Mouse (Mus musculus): ENCODE measurements around the gene Rc3h1. TPM values are rescaled to one million over a fixed set of nuclear protein-coding genes. Genes with fewer than 3 reads are reported as not detected.
"Not testable (repeated sequence)": the region's sequence is repeated elsewhere in the genome, so short reads cannot be mapped to it uniquely, and the experiment has no call there.

Gene Rc3h1
- polyA plus RNA-seq, 1 experiment from 2014 or later = 9.3 TPM

GRCm38 (mm10) chr1:160881378-160881777 lies 24.8 kb upstream of the Rc3h1 start:
- H3K27ac ChIP-seq (ENCODE audit: low read depth, low read length); H3K4me1 ChIP-seq (ENCODE audit: control insufficient read depth, insufficient read depth, low read length); H3K4me2 ChIP-seq; H3K4me3 ChIP-seq (ENCODE audit: low read depth, low read length); H3K9ac ChIP-seq (ENCODE audit: low read depth, low read length); ATAC-seq (replicated peaks; ENCODE audit: insufficient number of reproducible peaks, low FRiP score, low TSS enrichment); H3K9me3 ChIP-seq (replicated peaks; ENCODE audit: control insufficient read depth, low read length); H3K36me3 ChIP-seq (ENCODE audit: control insufficient read depth, insufficient read depth, low read length); H3K27me3 ChIP-seq (ENCODE audit: control insufficient read depth, insufficient read depth, low read length): not testable (repeated sequence)
- WGBS (ENCODE audit: insufficient replicate concordance) = 83% methylated on average over 1 of the region's 1 CpGs

- Histone ChIP-seq H3K4me1 (ENCODE audit: control insufficient read depth, insufficient read depth, low read length) (no peaks in the 10 kb centered on the region; the same call in 1 of the 2 replicates), H3K36me3 (ENCODE audit: control insufficient read depth, insufficient read depth, low read length) (no peaks in the 10 kb centered on the region), H3K4me2 (no peak overlapping the region), H3K9ac (ENCODE audit: low read depth, low read length) (no peak overlapping the region), H3K27ac (ENCODE audit: low read depth, low read length) (no peak overlapping the region), H3K9me3 (replicated peaks; ENCODE audit: control insufficient read depth, low read length) (no peaks in the 10 kb centered on the region), H3K4me3 (ENCODE audit: low read depth, low read length) (no peak overlapping the region), H3K27me3 (ENCODE audit: control insufficient read depth, insufficient read depth, low read length) (no peaks in the 10 kb centered on the region)
- no peak for ATAC-seq (replicated peaks; ENCODE audit: insufficient number of reproducible peaks, low FRiP score, low TSS enrichment)
- 64% methylated on average over 3 of the region's 3 CpGs for WGBS (ENCODE audit: insufficient replicate concordance)
Observed at GRCm38 (mm10) chr1:160881968-160882367, 24.2 kb upstream of the Rc3h1 start.

GRCm38 (mm10) chr1:160884273-160884672 lies 21.9 kb upstream of the Rc3h1 start:
- no peaks in the 10 kb centered on the region for H3K27me3 ChIP-seq (ENCODE audit: control insufficient read depth, insufficient read depth, low read length)
- no peaks in the 10 kb centered on the region for H3K4me1 ChIP-seq (ENCODE audit: control insufficient read depth, insufficient read depth, low read length)
- WGBS (ENCODE audit: insufficient replicate concordance) = 73% methylated on average over 3 of the region's 3 CpGs
- no peak overlapping the region for H3K27ac ChIP-seq (ENCODE audit: low read depth, low read length)
- H3K4me2 ChIP-seq = no peak overlapping the region
- H3K36me3 ChIP-seq (ENCODE audit: control insufficient read depth, insufficient read depth, low read length) = no peaks in the 10 kb centered on the region
- no peak overlapping the region for H3K4me3 ChIP-seq (ENCODE audit: low read depth, low read length)
- no peak for ATAC-seq (replicated peaks; ENCODE audit: insufficient number of reproducible peaks, low FRiP score, low TSS enrichment)
- H3K9ac ChIP-seq (ENCODE audit: low read depth, low read length) = no peak overlapping the region
- no peaks in the 10 kb centered on the region for H3K9me3 ChIP-seq (replicated peaks; ENCODE audit: control insufficient read depth, low read length)

- Histone ChIP-seq H3K4me1 (ENCODE audit: control insufficient read depth, insufficient read depth, low read length) (no peaks in the 10 kb centered on the region), H3K36me3 (ENCODE audit: control insufficient read depth, insufficient read depth, low read length) (no peaks in the 10 kb centered on the region), H3K4me2 (no peak overlapping the region), H3K9me3 (replicated peaks; ENCODE audit: control insufficient read depth, low read length) (no peaks in the 10 kb centered on the region), H3K27ac (ENCODE audit: low read depth, low read length) (no peak overlapping the region), H3K9ac (ENCODE audit: low read depth, low read length) (no peak overlapping the region), H3K27me3 (ENCODE audit: control insufficient read depth, insufficient read depth, low read length) (no peaks in the 10 kb centered on the region), H3K4me3 (ENCODE audit: low read depth, low read length) (no peak overlapping the region)
- ATAC-seq (replicated peaks; ENCODE audit: insufficient number of reproducible peaks, low FRiP score, low TSS enrichment) = no peak
- 59% methylated on average over 2 of the region's 2 CpGs for WGBS (ENCODE audit: insufficient replicate concordance)
Observed at GRCm38 (mm10) chr1:160884993-160885392, 21.2 kb upstream of the Rc3h1 start.

GRCm38 (mm10) chr1:160899701-160900100 lies 6.5 kb upstream of the Rc3h1 start:
- H3K9ac ChIP-seq (ENCODE audit: low read depth, low read length) = no peak overlapping the region
- peak overlapping the region; percentile 16; the same call in 1 of the 2 replicates for H3K4me2 ChIP-seq
- peaks cover 7% of the 10 kb centered on the region for H3K4me1 ChIP-seq (ENCODE audit: control insufficient read depth, insufficient read depth, low read length)
- peak; percentile 71; the same call in 1 of the 2 replicates for ATAC-seq (replicated peaks; ENCODE audit: insufficient number of reproducible peaks, low FRiP score, low TSS enrichment)
- 22% methylated on average over 10 of the region's 10 CpGs for WGBS (ENCODE audit: insufficient replicate concordance)
- no peaks in the 10 kb centered on the region for H3K9me3 ChIP-seq (replicated peaks; ENCODE audit: control insufficient read depth, low read length)
- H3K4me3 ChIP-seq (ENCODE audit: low read depth, low read length) = no peak overlapping the region
- no peaks in the 10 kb centered on the region for H3K27me3 ChIP-seq (ENCODE audit: control insufficient read depth, insufficient read depth, low read length)
- no peaks in the 10 kb centered on the region for H3K36me3 ChIP-seq (ENCODE audit: control insufficient read depth, insufficient read depth, low read length)
- H3K27ac ChIP-seq (ENCODE audit: low read depth, low read length) = peak overlapping the region; percentile 76

GRCm38 (mm10) chr1:160904047-160904446 lies 2.2 kb upstream of the Rc3h1 start:
- peak overlapping the region; percentile 1; the same call in 1 of the 2 replicates for H3K27ac ChIP-seq (ENCODE audit: low read depth, low read length)
- no peaks in the 10 kb centered on the region for H3K36me3 ChIP-seq (ENCODE audit: control insufficient read depth, insufficient read depth, low read length)
- H3K9me3 ChIP-seq (replicated peaks; ENCODE audit: control insufficient read depth, low read length) = no peaks in the 10 kb centered on the region
- H3K9ac ChIP-seq (ENCODE audit: low read depth, low read length) = no peak overlapping the region
- ATAC-seq (replicated peaks; ENCODE audit: insufficient number of reproducible peaks, low FRiP score, low TSS enrichment) = no peak
- 10% methylated on average over 4 of the region's 4 CpGs for WGBS (ENCODE audit: insufficient replicate concordance)
- H3K4me2 ChIP-seq = no peak overlapping the region
- peaks cover 12% of the 10 kb centered on the region for H3K4me1 ChIP-seq (ENCODE audit: control insufficient read depth, insufficient read depth, low read length)
- H3K27me3 ChIP-seq (ENCODE audit: control insufficient read depth, insufficient read depth, low read length) = no peaks in the 10 kb centered on the region
- no peak overlapping the region for H3K4me3 ChIP-seq (ENCODE audit: low read depth, low read length)

- Histone ChIP-seq H3K9ac (ENCODE audit: low read depth, low read length) (peak overlapping the region; percentile 97), H3K27ac (ENCODE audit: low read depth, low read length) (peak overlapping the region; percentile 94), H3K4me2 (peak overlapping the region; percentile 59), H3K27me3 (ENCODE audit: control insufficient read depth, insufficient read depth, low read length) (no peaks in the 10 kb centered on the region), H3K36me3 (ENCODE audit: control insufficient read depth, insufficient read depth, low read length) (no peaks in the 10 kb centered on the region), H3K4me3 (ENCODE audit: low read depth, low read length) (peak overlapping the region; percentile 88), H3K9me3 (replicated peaks; ENCODE audit: control insufficient read depth, low read length) (no peaks in the 10 kb centered on the region), H3K4me1 (ENCODE audit: control insufficient read depth, insufficient read depth, low read length) (peaks cover 8% of the 10 kb centered on the region)
- under 1% methylated on average over 49 of the region's 67 CpGs for WGBS (ENCODE audit: insufficient replicate concordance)
- peak; percentile 78 for ATAC-seq (replicated peaks; ENCODE audit: insufficient number of reproducible peaks, low FRiP score, low TSS enrichment)
Observed at GRCm38 (mm10) chr1:160906558-160907481, 602 bp downstream of the Rc3h1 start.

- 95% methylated on average over 1 of the region's 1 CpGs for WGBS (ENCODE audit: insufficient replicate concordance)
- H3K27me3 ChIP-seq (ENCODE audit: control insufficient read depth, insufficient read depth, low read length) = no peaks in the 10 kb centered on the region
- no peaks in the 10 kb centered on the region for H3K36me3 ChIP-seq (ENCODE audit: control insufficient read depth, insufficient read depth, low read length)
- H3K4me2 ChIP-seq = no peak overlapping the region
- H3K4me3 ChIP-seq (ENCODE audit: low read depth, low read length) = no peak overlapping the region
- H3K9me3 ChIP-seq (replicated peaks; ENCODE audit: control insufficient read depth, low read length) = no peaks in the 10 kb centered on the region
- ATAC-seq (replicated peaks; ENCODE audit: insufficient number of reproducible peaks, low FRiP score, low TSS enrichment) = no peak
- H3K4me1 ChIP-seq (ENCODE audit: control insufficient read depth, insufficient read depth, low read length) = peaks cover 8% of the 10 kb centered on the region
- H3K9ac ChIP-seq (ENCODE audit: low read depth, low read length) = no peak overlapping the region
- H3K27ac ChIP-seq (ENCODE audit: low read depth, low read length) = no peak overlapping the region
Observed at GRCm38 (mm10) chr1:160910176-160910575, 4.0 kb downstream of the Rc3h1 start.

- H3K27me3 ChIP-seq (ENCODE audit: control insufficient read depth, insufficient read depth, low read length) = no peaks in the 10 kb centered on the region
- 83% methylated on average over 1 of the region's 1 CpGs for WGBS (ENCODE audit: insufficient replicate concordance)
- H3K4me3 ChIP-seq (ENCODE audit: low read depth, low read length) = no peak overlapping the region
- H3K4me1 ChIP-seq (ENCODE audit: control insufficient read depth, insufficient read depth, low read length) = peaks cover 8% of the 10 kb centered on the region
- ATAC-seq (replicated peaks; ENCODE audit: insufficient number of reproducible peaks, low FRiP score, low TSS enrichment) = no peak
- no peaks in the 10 kb centered on the region for H3K36me3 ChIP-seq (ENCODE audit: control insufficient read depth, insufficient read depth, low read length)
- no peak overlapping the region for H3K4me2 ChIP-seq
- no peak overlapping the region for H3K27ac ChIP-seq (ENCODE audit: low read depth, low read length)
- no peak overlapping the region for H3K9ac ChIP-seq (ENCODE audit: low read depth, low read length)
- no peaks in the 10 kb centered on the region for H3K9me3 ChIP-seq (replicated peaks; ENCODE audit: control insufficient read depth, low read length)
Observed at GRCm38 (mm10) chr1:160910812-160911211, 4.6 kb downstream of the Rc3h1 start.
